Mouse (Mus musculus): ENCODE data around the gene Ppp2r5c.

The Ppp2r5c gene

GRCm38 (mm10) chr12:110488031-110488430 lies 41.1 kb downstream of the Ppp2r5c start:
- DNase-seq (ENCODE audit: low spot score in 2 of 2), result no peak

DNA sequence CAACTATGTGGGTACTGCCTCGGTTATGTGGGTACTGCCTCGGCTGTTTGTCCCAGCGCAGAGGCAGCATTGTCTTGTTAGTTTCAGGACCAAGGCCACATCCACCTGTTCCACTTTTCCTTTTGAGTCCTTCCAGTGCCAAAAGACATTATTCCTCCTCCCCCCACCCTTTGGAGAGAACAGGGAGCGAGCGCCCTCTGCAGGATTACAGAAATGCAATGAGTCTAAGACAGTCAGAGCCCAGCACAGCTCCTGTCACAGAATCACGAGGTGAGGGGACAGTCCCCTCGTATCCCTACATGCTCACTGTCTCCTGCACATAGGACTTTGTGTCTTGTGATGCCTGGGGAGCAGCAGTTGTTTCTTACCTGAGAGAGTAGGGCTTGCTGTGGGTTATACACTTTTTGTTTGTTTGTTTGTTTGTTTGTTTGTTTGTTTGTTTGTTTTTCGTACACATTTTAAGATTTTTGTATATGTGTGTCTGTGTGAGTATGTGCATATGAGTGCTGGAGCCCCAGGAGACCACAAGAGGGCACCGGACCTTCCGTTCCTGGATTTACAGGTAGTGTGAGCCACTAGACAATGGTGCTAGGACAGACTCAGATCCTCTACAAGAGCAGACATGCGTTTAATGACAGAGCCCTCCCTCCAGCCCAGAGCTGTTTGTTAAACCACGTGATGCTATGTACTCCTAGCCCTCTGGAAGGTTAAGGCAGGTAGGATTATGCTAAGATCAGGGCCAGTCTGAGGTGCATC lies 43.2 kb downstream of the Ppp2r5c start:
- DNase-seq (ENCODE audit: low spot score in 2 of 2), result no peak

GRCm38 (mm10) chr12:110492436-110492835 lies 45.5 kb downstream of the Ppp2r5c start:
- DNase-seq (ENCODE audit: low spot score in 2 of 2), result no peak

GRCm38 (mm10) chr12:110493597-110494369 lies 46.9 kb downstream of the Ppp2r5c start:
- DNase-seq (ENCODE audit: low spot score in 2 of 2), result no peak

GRCm38 (mm10) chr12:110494846-110495245 lies 47.9 kb downstream of the Ppp2r5c start:
- no peak for DNase-seq (ENCODE audit: low spot score in 2 of 2)

DNA sequence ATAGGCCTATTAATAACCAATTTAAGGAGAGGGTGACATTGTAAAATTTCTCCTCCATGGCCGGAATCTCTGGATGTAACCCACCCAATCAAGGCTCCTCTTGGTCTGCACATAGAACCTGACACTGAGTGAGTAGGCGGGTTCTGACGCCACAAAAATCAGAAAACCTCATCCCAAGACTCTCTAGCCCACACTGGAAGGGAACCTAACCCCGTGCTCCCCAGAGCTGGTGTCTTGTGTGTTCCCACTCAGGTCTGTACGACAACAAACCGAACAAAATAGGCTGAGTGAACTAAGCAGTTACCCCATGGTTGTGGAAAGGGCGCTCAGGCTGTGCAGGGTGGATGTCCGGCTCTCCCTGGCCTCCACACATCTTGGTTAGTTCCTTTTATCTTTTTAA lies 48.3 kb downstream of the Ppp2r5c start:
- no peak for DNase-seq (ENCODE audit: low spot score in 2 of 2)

DNA sequence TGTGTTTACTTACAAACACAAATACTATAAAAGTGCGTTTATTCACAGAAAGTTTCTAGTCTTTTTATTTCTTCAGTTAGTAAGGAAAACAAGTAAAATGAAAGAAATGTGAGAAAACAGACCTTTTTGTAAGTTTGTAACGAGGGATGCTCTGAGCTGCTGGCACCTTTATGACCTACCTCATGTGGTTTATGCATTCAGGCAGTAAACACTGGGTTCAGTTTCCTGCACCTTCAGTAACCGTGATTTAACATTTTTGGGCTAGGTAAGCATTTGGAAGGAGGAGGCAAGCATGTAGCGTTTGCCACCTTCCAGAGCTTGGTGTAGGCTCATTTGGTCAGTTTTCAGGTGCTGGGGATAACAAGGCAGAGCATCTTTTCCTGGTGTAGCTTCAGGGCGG lies 49.1 kb downstream of the Ppp2r5c start:
- no peak for DNase-seq (ENCODE audit: low spot score in 2 of 2)

GRCm38 (mm10) chr12:110497013-110497412 lies 50.1 kb downstream of the Ppp2r5c start:
- DNase-seq (ENCODE audit: low spot score in 2 of 2), result no peak

DNA sequence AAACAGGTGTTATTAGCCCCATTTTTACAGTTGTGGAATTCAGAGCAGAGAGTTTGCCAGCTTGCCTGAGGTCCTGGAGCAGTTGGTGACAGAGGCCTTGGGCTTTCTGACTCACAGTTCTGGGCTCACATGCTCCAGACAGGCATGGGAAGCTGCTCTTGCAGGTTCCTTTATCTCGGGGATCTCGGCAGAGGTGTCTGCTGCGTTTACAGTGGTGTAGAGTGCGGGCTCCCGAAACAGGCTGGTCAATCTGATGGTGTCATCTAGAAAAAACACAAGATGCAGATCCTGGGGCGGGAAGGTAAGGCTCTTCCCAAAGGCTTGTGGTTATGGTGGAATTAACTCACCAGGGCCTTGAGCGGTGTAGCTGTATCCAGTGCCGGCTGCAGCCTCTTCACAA lies 50.6 kb downstream of the Ppp2r5c start:
- no peak for DNase-seq (ENCODE audit: low spot score in 2 of 2)

DNA sequence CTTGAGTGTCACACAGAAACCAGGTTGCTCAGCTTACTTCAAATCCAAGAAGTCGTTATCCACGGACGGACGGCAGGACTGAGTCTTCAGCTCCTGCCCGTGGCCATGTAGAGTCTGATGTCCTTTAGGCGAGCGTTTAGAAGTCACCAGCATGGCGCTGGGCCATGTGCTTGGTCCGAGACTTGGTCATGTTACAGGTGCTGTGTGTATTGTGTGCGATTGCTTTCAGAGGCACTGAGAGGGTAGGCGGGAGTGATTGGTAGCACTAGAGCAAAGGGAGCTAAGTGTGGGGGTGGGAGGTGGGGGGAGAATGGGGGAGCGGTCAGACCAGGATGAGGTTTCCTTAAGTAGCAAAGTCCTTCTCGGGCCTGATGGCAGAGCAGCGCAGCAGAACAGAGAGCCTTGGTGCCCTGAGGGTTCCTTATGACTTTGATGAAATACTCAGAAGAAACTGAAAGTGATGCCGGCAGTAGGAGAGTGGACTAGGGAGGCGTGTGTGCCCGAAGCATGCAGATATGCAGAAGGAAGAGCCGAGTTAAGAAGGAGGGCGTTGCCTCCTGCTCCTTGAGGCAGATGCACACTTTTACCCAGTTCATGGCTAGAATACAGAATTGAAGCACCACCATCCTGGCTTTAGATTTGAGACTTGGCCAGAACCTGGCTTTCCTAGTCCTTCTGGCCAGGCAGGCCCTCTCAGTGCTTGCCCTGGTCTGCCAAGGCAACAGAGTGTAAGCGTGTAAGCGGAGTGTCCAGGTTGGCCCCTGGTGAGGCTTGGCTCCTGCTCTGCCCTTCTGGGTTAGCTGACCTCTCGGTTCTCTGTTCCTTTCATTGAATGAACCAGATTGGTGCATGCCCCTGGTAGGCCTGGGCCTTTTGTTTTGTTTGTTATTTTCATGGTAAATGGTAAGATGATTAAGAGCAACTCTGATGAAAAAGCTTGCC lies 51.6 kb downstream of the Ppp2r5c start:
- no peak for DNase-seq (ENCODE audit: low spot score in 2 of 2)

DNA sequence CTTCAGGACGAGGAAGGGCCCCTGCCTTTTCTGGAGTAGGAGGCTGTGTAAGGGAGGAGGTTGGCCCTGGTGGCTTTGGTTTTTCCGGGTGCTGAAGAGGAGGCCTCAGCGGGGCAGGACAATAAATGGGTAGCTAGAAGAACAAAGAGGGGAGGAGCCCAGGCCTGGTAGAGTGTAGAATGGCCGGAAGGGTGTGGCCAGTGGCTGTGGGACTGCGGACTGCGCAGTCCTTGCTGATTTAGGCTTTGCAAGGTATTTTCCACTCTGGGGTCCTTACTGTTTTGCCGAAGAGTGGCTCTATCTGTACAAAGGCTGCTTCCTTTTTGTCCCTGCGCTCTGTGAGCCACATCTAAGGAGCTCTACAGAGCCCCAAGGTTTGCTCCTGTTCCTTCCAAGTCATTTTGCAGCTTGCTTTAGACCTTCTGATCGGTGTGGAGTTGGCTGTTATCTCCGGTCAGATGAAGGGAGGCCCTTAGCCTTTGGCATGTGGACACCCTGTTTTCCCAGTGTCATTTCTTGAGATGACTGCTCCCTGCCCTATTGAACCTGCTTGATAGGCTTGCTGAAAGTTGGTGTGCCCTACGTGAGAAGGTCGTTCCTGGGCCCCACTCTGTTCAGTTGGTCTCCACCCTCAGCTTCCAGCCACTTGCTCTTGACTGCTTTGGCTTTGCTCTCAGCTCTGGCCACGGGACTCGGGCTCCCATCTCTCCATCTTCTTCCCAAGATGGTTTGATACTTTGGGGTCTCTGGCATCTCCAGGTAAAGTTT lies 52.5 kb downstream of the Ppp2r5c start:
- no peak for DNase-seq (ENCODE audit: low spot score in 2 of 2)

DNA sequence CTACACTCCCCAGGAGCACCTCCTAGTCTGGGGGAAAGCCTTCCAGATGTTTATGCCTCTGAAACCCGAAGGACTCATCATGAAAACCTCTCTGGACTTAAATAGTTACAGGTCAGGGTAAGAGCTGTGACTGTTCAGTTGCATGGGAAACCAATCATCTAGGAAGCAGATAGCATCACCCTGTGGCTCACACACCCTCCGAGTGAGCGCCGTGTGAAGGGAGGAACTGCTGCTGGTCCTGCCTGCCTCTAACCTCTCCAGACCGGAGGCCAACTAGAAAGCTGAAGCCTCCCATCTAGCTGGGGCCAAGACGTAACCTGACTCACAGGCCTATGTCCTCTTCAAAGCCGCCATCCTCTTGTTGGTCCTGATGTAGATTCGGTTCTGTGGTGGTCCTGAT lies 53.2 kb downstream of the Ppp2r5c start:
- DNase-seq (ENCODE audit: low spot score in 2 of 2), result no peak

GRCm38 (mm10) chr12:110503406-110504144 lies 56.7 kb downstream of the Ppp2r5c start:
- DNase-seq (ENCODE audit: low spot score in 2 of 2), result no peak

DNA sequence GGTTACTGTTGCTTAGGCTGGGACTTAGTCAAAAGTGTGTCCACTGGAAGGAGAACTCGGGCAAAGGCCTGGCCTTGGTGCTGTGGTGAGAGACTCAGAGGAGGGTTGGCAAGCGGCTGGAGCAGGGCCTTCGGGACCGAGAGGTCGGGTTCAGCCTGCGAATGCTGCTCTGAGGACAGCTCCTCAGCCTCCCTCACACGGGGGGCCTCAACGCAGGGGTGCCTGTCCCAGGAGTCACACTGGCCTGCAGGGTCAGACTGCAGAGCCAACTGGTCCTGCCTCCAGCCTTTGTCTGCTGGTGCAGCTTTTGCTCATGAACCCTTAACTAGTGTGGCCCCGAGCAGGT lies 57.2 kb downstream of the Ppp2r5c start:
- no peak for DNase-seq (ENCODE audit: low spot score in 2 of 2)

DNA sequence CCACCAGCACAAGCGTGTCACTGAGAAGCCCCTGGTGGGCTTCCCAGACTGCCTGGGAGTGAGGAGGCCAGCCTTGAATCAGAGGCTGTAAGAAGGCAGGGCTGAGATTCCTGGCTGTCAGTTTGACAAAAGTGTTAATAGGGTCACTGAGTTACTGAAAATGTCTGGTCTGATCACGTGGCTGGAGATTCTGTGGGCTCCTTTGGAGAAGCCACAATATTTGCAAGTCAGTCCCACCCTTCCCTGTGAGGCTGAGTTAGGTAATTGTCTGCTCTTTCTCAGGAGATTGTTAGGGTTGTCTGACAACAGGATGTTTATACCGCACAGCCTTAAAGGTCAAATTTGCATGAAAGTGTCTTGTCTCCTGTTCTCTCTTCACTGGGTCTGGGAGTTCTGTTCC lies 57.9 kb downstream of the Ppp2r5c start:
- DNase-seq (ENCODE audit: low spot score in 2 of 2), result no peak

GRCm38 (mm10) chr12:110506046-110506445 lies 59.1 kb downstream of the Ppp2r5c start:
- DNase-seq (ENCODE audit: low spot score in 2 of 2), result no peak

- DNase-seq (ENCODE audit: low spot score in 2 of 2), result no peak
Observed at GRCm38 (mm10) chr12:110507714-110508297, 60.9 kb downstream of the Ppp2r5c start.

DNA sequence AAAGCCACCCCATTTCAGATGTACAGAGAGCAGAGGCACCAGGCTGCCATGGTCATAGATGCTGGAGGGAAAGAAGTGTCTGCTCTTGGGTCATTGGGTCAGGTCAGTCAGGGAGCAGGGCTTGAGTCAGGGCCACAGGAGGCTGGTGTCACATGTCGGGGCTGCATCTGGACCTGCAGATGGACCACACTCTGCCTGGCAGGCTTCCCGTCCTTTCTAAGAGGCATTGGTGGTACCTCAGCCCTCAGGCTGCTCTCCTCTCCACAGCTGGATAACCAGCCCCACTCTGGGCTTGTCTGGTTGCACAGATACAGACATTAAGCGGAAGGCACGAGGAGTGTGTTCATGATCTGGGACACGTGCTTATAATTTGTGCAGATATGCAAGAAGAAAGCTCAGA lies 61.8 kb downstream of the Ppp2r5c start:
- DNase-seq (ENCODE audit: low spot score in 2 of 2), result no peak

DNA sequence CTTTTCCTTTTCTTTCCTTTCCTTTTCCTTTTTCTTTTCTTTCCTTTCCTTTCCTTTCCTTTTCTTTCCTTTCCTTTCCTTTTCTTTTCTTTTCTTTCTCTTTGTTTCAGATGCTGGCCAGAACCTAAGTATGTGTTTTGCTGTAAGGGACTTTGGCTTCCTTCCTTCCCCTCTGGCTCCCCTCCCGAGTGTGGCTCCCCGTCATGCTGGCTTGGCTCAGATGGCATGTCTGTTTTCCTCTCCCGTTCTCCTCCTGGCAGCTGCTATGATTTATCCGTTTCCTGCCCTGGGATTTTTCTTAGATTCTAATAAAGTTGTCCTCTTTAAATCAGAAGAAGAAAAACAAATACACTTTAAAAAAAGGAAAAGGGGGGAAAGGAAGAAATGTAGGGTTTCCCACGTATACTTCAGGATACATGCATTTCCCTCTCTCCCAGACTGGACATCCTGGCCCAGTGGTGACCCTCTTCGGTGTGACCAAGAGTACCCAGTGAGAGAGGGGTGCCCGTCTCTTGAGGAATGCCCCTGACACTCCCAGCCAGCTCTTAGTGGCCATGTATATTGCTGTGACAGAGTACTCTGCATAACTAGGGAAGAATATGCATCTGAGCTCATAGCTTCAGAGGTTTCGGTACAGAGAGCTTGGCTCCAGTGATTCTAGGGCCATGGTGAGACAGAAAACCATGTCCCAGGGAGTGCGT lies 63.4 kb downstream of the Ppp2r5c start:
- peak in 1 of 2 experiments; percentile 61 for DNase-seq (ENCODE audit: low spot score in 2 of 2)

- DNase-seq (ENCODE audit: low spot score in 2 of 2), result no peak
Observed at GRCm38 (mm10) chr12:110511201-110511600, 64.3 kb downstream of the Ppp2r5c start.
